Mouse (Mus musculus): Measurements from ENCODE around the gene Mex3d. TPM values are rescaled to one million over a fixed set of nuclear protein-coding genes. Genes with fewer than 3 reads are reported as not detected.

Gene Mex3d
- polyA plus RNA-seq, 1 experiment = 17.2 TPM

DNA sequence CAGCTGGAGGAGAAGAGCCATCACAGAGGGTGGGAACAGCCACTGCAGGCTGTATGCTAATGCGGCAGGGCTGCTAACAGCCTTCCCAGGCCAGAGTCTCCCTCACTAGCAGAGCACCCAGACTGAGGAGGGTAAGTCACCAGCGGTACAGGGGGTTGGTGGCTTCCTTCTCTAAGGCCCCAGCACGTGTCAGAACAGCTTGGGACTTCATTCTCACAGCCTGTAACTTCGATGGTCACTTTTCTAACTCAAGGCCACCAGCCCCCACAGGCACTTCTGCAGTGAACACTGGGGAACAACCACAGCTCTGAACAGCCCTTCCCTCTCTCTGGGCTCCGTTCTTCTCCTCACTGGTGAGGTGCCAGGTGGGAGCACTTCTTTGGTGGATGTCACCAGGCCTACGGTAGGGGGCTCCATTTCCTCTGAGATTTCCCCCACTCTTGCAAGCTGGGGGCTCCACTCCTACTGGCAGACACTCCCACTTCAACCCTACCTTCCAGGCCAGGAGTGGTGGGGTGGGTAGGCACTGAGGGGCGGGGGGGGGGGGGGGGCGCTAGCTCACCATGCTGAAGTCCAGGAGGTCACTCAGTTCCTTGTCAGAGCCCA lies 43.0 kb upstream of the Mex3d start:
- Histone ChIP-seq H3K27me3 (replicated peaks) (no peaks in the 10 kb centered on the region), H3K4me1 (peaks cover 45% of the 10 kb centered on the region), H3K36me3 (replicated peaks; ENCODE audit: low read length) (peaks cover 56% of the 10 kb centered on the region)

DNA sequence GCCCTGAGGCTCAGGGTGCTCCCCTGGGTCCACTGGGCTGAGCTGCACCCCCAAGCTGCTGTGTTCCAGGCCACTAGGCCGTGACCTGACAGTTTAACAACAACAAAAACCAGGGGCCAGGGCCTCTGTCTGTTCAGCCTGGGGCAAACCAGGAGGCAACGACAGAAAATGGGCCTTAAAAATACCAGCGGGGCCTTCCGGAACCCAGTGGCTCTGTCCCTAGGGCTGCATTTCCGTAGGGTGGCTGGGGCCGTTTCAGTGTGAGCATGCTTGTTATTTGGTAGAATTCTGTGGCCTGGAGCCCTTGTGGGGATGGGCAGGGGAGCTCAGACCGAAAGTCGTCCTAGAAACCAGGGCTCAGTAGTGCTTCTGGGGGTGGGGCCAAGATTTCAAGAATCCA lies 42.3 kb upstream of the Mex3d start:
- Histone ChIP-seq H3K9me3 (0 out of 2 replicates have a peak, but pooled peaks cover 5% of the 10 kb centered on the region), H3K27me3 (replicated peaks) (no peaks in the 10 kb centered on the region), H3K36me3 (replicated peaks; ENCODE audit: low read length) (peaks cover 63% of the 10 kb centered on the region), H3K4me3 (replicated peaks) (no peak overlapping the region), H3K4me1 (peaks cover 41% of the 10 kb centered on the region)
- no peak for TF ChIP-seq FLI1 (IDR thresholded peaks at IDR 0.05; ENCODE audit: low read length)
- no peak for TF ChIP-seq GATA1 (IDR thresholded peaks at IDR 0.05; ENCODE audit: borderline replicate concordance, low read length)

More for the DNA sequence above, 43.0 kb upstream of the Mex3d start:
- no peak for TF ChIP-seq GATA1 (IDR thresholded peaks at IDR 0.05; ENCODE audit: borderline replicate concordance, low read length)
- no peak for TF ChIP-seq FLI1 (IDR thresholded peaks at IDR 0.05; ENCODE audit: low read length)
- Histone ChIP-seq H3K4me3 (replicated peaks) (no peak overlapping the region), H3K9me3 (0 out of 2 replicates have a peak, but pooled peaks cover under 1% of the 10 kb centered on the region)

- TF ChIP-seq FLI1 (IDR thresholded peaks at IDR 0.05; ENCODE audit: low read length) = no peak
- no peak for TF ChIP-seq GATA1 (IDR thresholded peaks at IDR 0.05; ENCODE audit: borderline replicate concordance, low read length)
- peaks cover 99% of the 10 kb centered on the region for H3K36me3 ChIP-seq (replicated peaks; ENCODE audit: low read length)
- no peaks in the 10 kb centered on the region for H3K27me3 ChIP-seq (replicated peaks)
- H3K9me3 ChIP-seq = 0 out of 2 replicates have a peak, but pooled peaks cover 5% of the 10 kb centered on the region
- H3K4me3 ChIP-seq (replicated peaks) = no peak overlapping the region
- peaks cover 46% of the 10 kb centered on the region for H3K4me1 ChIP-seq
These were observed 37.6 kb upstream of the Mex3d start for GRCm38 (mm10) chr10:80425041-80425440.

GRCm38 (mm10) chr10:80423562-80423961 lies 36.1 kb upstream of the Mex3d start:
- Histone ChIP-seq H3K9me3 (0 out of 2 replicates have a peak, but pooled peaks cover 5% of the 10 kb centered on the region), H3K4me1 (peaks cover 56% of the 10 kb centered on the region), H3K27me3 (replicated peaks) (no peaks in the 10 kb centered on the region), H3K36me3 (replicated peaks; ENCODE audit: low read length) (peaks cover 99% of the 10 kb centered on the region), H3K4me3 (replicated peaks) (no peak overlapping the region)
- no peak for TF ChIP-seq FLI1 (IDR thresholded peaks at IDR 0.05; ENCODE audit: low read length)
- TF ChIP-seq GATA1 (IDR thresholded peaks at IDR 0.05; ENCODE audit: borderline replicate concordance, low read length) = no peak

- Histone ChIP-seq H3K36me3 (replicated peaks; ENCODE audit: low read length) (peaks cover 100% of the 10 kb centered on the region), H3K27me3 (replicated peaks) (no peaks in the 10 kb centered on the region), H3K9me3 (0 out of 2 replicates have a peak, but pooled peaks cover 5% of the 10 kb centered on the region), H3K4me3 (replicated peaks) (no peak overlapping the region), H3K4me1 (peaks cover 54% of the 10 kb centered on the region)
- TF ChIP-seq FLI1 (IDR thresholded peaks at IDR 0.05; ENCODE audit: low read length) = no peak
- no peak for TF ChIP-seq GATA1 (IDR thresholded peaks at IDR 0.05; ENCODE audit: borderline replicate concordance, low read length)
These were observed 34.4 kb upstream of the Mex3d start for GRCm38 (mm10) chr10:80421651-80422472.

GRCm38 (mm10) chr10:80421208-80421607 lies 33.7 kb upstream of the Mex3d start:
- Histone ChIP-seq H3K9me3 (0 out of 2 replicates have a peak, but pooled peaks cover 5% of the 10 kb centered on the region), H3K27me3 (replicated peaks) (no peaks in the 10 kb centered on the region), H3K4me1 (peaks cover 53% of the 10 kb centered on the region), H3K4me3 (replicated peaks) (no peak overlapping the region), H3K36me3 (replicated peaks; ENCODE audit: low read length) (peaks cover 100% of the 10 kb centered on the region)
- TF ChIP-seq FLI1 (IDR thresholded peaks at IDR 0.05; ENCODE audit: low read length) = no peak
- no peak for TF ChIP-seq GATA1 (IDR thresholded peaks at IDR 0.05; ENCODE audit: borderline replicate concordance, low read length)

DNA sequence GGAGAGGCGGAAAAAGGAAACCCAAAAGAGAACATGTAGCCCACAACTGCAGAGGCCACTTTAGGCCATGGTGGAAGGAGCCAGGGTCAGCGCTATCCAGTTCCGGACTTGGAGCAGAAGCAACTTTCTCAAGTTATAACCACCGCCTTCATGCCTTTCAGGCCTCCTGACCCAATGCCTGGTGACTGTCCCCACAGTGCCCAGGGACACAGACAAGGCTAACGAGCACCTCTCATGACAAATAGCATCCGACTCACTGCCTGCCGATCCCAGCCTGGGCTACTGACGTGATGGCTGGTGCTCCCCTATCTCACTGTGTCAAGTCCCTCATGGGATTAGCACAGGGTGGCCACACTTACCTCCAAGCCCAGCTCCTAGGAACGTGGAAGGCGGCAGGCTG lies 33.3 kb upstream of the Mex3d start:
- no peaks in the 10 kb centered on the region for H3K27me3 ChIP-seq (replicated peaks)
- peak overlapping the region; percentile 29 for H3K4me3 ChIP-seq (replicated peaks)
- peaks cover 53% of the 10 kb centered on the region for H3K4me1 ChIP-seq
- 0 out of 2 replicates have a peak, but pooled peaks cover 5% of the 10 kb centered on the region for H3K9me3 ChIP-seq
- TF ChIP-seq FLI1 (IDR thresholded peaks at IDR 0.05; ENCODE audit: low read length) = no peak
- no peak for TF ChIP-seq GATA1 (IDR thresholded peaks at IDR 0.05; ENCODE audit: borderline replicate concordance, low read length)
- H3K36me3 ChIP-seq (replicated peaks; ENCODE audit: low read length) = peaks cover 100% of the 10 kb centered on the region

DNA sequence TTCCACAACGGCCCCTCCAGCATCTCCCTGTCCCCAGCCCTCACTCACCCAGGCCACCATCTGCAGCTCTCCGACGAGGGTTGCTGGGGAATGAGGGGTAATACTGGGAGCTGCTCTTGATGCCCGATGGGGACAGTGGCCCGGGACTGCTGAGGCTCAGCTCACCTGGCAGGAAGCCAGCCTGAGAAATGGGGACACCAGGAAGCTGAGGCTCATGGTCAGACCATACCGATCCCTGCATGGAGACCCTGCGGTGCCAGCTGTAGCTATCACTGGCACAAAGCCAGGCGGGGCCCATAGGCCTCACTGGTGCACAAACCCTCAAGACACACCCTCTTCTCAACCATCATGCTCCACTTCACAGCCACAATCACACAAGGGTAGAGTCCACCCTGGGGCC lies 32.0 kb upstream of the Mex3d start:
- H3K27me3 ChIP-seq (replicated peaks) = no peaks in the 10 kb centered on the region
- peaks cover 100% of the 10 kb centered on the region for H3K36me3 ChIP-seq (replicated peaks; ENCODE audit: low read length)
- TF ChIP-seq FLI1 (IDR thresholded peaks at IDR 0.05; ENCODE audit: low read length) (no peak), GATA1 (IDR thresholded peaks at IDR 0.05; ENCODE audit: borderline replicate concordance, low read length) (no peak)
- H3K4me3 ChIP-seq (replicated peaks) = no peak overlapping the region
- no peaks in the 10 kb centered on the region for H3K9me3 ChIP-seq
- H3K4me1 ChIP-seq = peaks cover 46% of the 10 kb centered on the region

DNA sequence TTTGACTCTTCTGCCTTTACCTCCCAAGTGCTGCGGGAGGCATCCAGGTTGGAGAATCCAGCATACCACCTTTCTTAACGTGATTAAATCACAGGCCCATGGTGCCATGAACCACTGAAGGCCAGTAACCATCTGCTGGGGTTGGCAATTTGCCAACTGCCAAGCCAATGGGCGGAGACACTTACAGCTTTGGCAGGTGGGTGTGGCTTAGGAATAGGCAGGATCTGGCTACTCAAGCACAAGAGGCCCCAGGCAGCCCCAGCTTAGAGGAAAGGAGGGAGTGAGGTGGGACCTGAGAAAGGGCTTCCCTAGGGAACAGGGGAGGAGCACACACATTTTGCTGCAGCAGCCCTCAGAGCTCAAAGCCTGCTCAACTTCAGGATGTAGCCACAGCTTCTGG lies 30.9 kb upstream of the Mex3d start:
- Histone ChIP-seq H3K27me3 (replicated peaks) (no peaks in the 10 kb centered on the region), H3K9me3 (no peaks in the 10 kb centered on the region), H3K4me3 (replicated peaks) (no peak overlapping the region), H3K4me1 (peaks cover 38% of the 10 kb centered on the region), H3K36me3 (replicated peaks; ENCODE audit: low read length) (peaks cover 100% of the 10 kb centered on the region)
- TF ChIP-seq FLI1 (IDR thresholded peaks at IDR 0.05; ENCODE audit: low read length) (no peak), GATA1 (IDR thresholded peaks at IDR 0.05; ENCODE audit: borderline replicate concordance, low read length) (no peak)

GRCm38 (mm10) chr10:80417841-80418240 lies 30.4 kb upstream of the Mex3d start:
- peaks cover 100% of the 10 kb centered on the region for H3K36me3 ChIP-seq (replicated peaks; ENCODE audit: low read length)
- TF ChIP-seq FLI1 (IDR thresholded peaks at IDR 0.05; ENCODE audit: low read length) = no peak
- no peak for TF ChIP-seq GATA1 (IDR thresholded peaks at IDR 0.05; ENCODE audit: borderline replicate concordance, low read length)
- peaks cover 33% of the 10 kb centered on the region for H3K4me1 ChIP-seq

More at GRCm38 (mm10) chr10:80417841-80418240, 30.4 kb upstream of the Mex3d start:
- no peaks in the 10 kb centered on the region for H3K27me3 ChIP-seq (replicated peaks)
- no peak overlapping the region for H3K4me3 ChIP-seq (replicated peaks)
- no peaks in the 10 kb centered on the region for H3K9me3 ChIP-seq
